Mouse (Mus musculus) olfactory bulb, adult 2 months (tissue): Measurements from ENCODE around the gene Tmem189. TPM values are rescaled to one million over a fixed set of nuclear protein-coding genes. Genes with fewer than 3 reads are reported as not detected.
"Not testable (repeated sequence)": the region's sequence is repeated elsewhere in the genome, so short reads cannot be mapped to it uniquely, and the experiment has no call there.

Source experiments
- H3K27ac ChIP-seq: fragments of 200-500 bp; 2 replicates; pipeline ENCODE4 v1.5.1; 2012; ENCODE audit warnings: low read depth, low read length; ENCODE audit not compliant: insufficient read depth
- H3K4me1 ChIP-seq: fragments of 200-500 bp; 2 replicates; pipeline ENCODE4 v1.6.1; 2012; ENCODE audit warnings: low read length; ENCODE audit not compliant: control insufficient read depth, insufficient read depth
- H3K4me3 ChIP-seq: fragments of 200-500 bp; 2 replicates; pipeline ENCODE4 v1.5.1; 2012; ENCODE audit warnings: mild to moderate bottlenecking, low read depth, low read length, moderate library complexity; ENCODE audit not compliant: insufficient read depth
- CTCF ChIP-seq: fragments of 200-500 bp; IDR thresholded peaks from 2 replicates; pipeline ENCODE4 v1.5.1; 2012; ENCODE audit warnings: low read depth, mild to moderate bottlenecking, low read length, moderate library complexity; ENCODE audit not compliant: insufficient read depth
- POLR2A ChIP-seq: fragments of 200-500 bp; IDR thresholded peaks from 2 replicates; pipeline ENCODE4 v1.6.1; 2012; ENCODE audit warnings: mild to moderate bottlenecking, low read depth, low read length, moderate library complexity; ENCODE audit not compliant: insufficient read depth
- WGBS: fragments of 180-500 bp; shearing (Covaris S2); methylation state at CpG from one replicate; pipeline ENCODE4 v1.1.7; 2018; 5-methylcytosine and 5-hydroxymethylcytosine counted together
- polyA plus RNA-seq: library from polyadenylated mRNA; stranded (reverse); fragments of >200 nt; gene quantifications from 2 replicates; pipeline ENCODE4 v1.2.4, GENCODE M21; 2012; ENCODE audit warnings: low replicate concordance; ENCODE audit not compliant: missing spikeins, insufficient read depth, insufficient read length

The Tmem189 gene
- polyA plus RNA-seq, 1 experiment = 167 TPM

- WGBS = 76% methylated on average over 4 of the region's 4 CpGs
These were observed 43.2 kb downstream of the Tmem189 start for GRCm38 (mm10) chr2:167646411-167646810.

GRCm38 (mm10) chr2:167643356-167644052 lies 46.1 kb downstream of the Tmem189 start:
- not testable (repeated sequence) for H3K4me3 ChIP-seq, H3K27ac ChIP-seq
- peaks cover 11% of the 10 kb centered on the region for H3K4me1 ChIP-seq
- WGBS = 87% methylated on average over 13 of the region's 13 CpGs

More at GRCm38 (mm10) chr2:167646411-167646810, 43.2 kb downstream of the Tmem189 start:
- no peak for TF ChIP-seq CTCF
- no peak for TF ChIP-seq POLR2A
- Histone ChIP-seq H3K27ac (no peak overlapping the region), H3K4me3 (no peak overlapping the region), H3K4me1 (peaks cover 17% of the 10 kb centered on the region)

- TF ChIP-seq POLR2A (no peak), CTCF (no peak)
- 93% methylated on average over 6 of the region's 6 CpGs for WGBS
- Histone ChIP-seq H3K4me3 (no peak overlapping the region), H3K27ac (no peak overlapping the region), H3K4me1 (peaks cover 11% of the 10 kb centered on the region)
These were observed 47.5 kb downstream of the Tmem189 start for GRCm38 (mm10) chr2:167642164-167642563.

GRCm38 (mm10) chr2:167641337-167641736 lies 48.3 kb downstream of the Tmem189 start:
- no peak overlapping the region for H3K27ac ChIP-seq
- 46% methylated on average over 8 of the region's 8 CpGs for WGBS
- no peak overlapping the region for H3K4me3 ChIP-seq
- TF ChIP-seq POLR2A (no peak), CTCF (no peak)
- H3K4me1 ChIP-seq = peaks cover 11% of the 10 kb centered on the region

- Histone ChIP-seq H3K4me1 (peaks cover 3% of the 10 kb centered on the region; the same call in 1 of the 2 replicates), H3K4me3 (no peak overlapping the region), H3K27ac (no peak overlapping the region)
- TF ChIP-seq POLR2A (no peak), CTCF (no peak)
- WGBS = 79% methylated on average over 3 of the region's 3 CpGs
These were observed 49.3 kb downstream of the Tmem189 start for GRCm38 (mm10) chr2:167640279-167640678.

- Histone ChIP-seq H3K4me1 (peaks cover 17% of the 10 kb centered on the region), H3K27ac (no peak overlapping the region), H3K4me3 (no peak overlapping the region)
- WGBS = 75% methylated on average over 7 of the region's 7 CpGs
- TF ChIP-seq POLR2A (no peak), CTCF (no peak)
These were observed 54.6 kb downstream of the Tmem189 start for GRCm38 (mm10) chr2:167634865-167635512.

GRCm38 (mm10) chr2:167634338-167634770 lies 55.3 kb downstream of the Tmem189 start:
- H3K27ac ChIP-seq = peak overlapping the region; percentile 69

GRCm38 (mm10) chr2:167633537-167633872 lies 56.1 kb downstream of the Tmem189 start:
- H3K4me3 ChIP-seq = no peak overlapping the region
- H3K4me1 ChIP-seq = peaks cover 30% of the 10 kb centered on the region
- H3K27ac ChIP-seq = no peak overlapping the region
- WGBS = 89% methylated on average over 6 of the region's 6 CpGs
- TF ChIP-seq POLR2A (no peak), CTCF (no peak)

More at GRCm38 (mm10) chr2:167634338-167634770, 55.3 kb downstream of the Tmem189 start:
- H3K4me1 ChIP-seq = peaks cover 22% of the 10 kb centered on the region
- under 1% methylated on average over 15 of the region's 15 CpGs for WGBS
- H3K4me3 ChIP-seq = no peak overlapping the region
- TF ChIP-seq CTCF = no peak
- no peak for TF ChIP-seq POLR2A

GRCm38 (mm10) chr2:167632731-167633536 lies 56.7 kb downstream of the Tmem189 start:
- H3K4me3 ChIP-seq = peak overlapping the region; percentile 80

More at GRCm38 (mm10) chr2:167632731-167633536, 56.7 kb downstream of the Tmem189 start:
- TF ChIP-seq POLR2A (no peak), CTCF (no peak)
- H3K4me1 ChIP-seq = peaks cover 32% of the 10 kb centered on the region
- H3K27ac ChIP-seq = peak overlapping the region; percentile 92
- 79% methylated on average over 12 of the region's 12 CpGs for WGBS
